Mouse (Mus musculus) stomach, postnatal 0 days (tissue): ENCODE measurements around the gene Med24.

Experiments
- CTCF ChIP-seq: IDR thresholded peaks from 2 replicates; pipeline ENCODE4 v1.5.1; 2016; ENCODE audit warnings: antibody characterized with exemption, low read depth, mild to moderate bottlenecking, moderate library complexity
- EP300 ChIP-seq: optimal IDR thresholded peaks from 2 replicates; pipeline ENCODE3; 2016; ENCODE audit warnings: antibody characterized with exemption

DNA sequence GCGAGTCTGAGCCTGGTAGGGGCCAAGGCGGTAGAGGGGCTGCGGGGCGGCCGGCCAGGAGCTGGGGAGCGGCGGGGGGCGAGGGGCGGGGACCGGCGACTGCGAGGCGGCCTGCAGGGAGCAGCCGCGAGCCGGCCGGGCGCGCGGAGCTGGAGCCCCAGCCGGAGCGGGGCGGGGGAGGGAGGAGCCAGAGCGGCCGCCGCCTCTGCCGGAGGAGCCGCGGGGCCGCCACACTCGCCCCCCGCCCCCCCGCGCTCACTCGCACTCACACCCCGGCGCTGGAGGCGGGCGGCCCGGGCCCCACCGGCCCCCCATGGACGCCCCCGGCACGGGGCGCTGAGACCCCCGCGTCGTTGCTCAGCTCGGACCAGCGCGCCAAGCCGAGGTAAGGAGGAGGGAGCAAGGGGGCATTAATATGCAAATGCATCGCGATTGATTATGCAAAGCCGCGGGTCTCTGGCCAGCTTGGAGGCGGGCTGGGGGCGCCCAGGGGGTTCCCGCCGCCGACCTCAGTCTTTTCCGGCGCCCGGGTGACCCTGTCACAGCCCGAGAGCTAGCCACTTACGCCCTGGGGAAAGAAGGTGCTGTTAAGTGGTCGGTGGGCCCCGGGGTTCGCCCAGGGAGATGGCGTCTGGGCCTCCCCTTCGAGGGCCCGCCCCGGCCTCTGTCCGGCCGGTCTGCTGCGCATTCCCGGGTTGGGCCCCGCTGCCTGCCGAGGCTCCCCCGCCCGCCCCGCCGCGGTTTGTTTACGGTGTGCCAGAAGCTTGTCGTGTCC lies 12.6 kb upstream of the Med24 start:
- TF ChIP-seq CTCF (peak; percentile 57), EP300 (no peak)
